Mouse (Mus musculus) ES-Bruce4 (cell line): ENCODE measurements around the gene Tnfsf10.

Experiments used
- CTCF ChIP-seq: IDR thresholded peaks from one replicate; pipeline ENCODE4 v1.8.1; 2011; ENCODE audit warnings: low read depth, low read length
- EP300 ChIP-seq: IDR thresholded peaks from 2 replicates; pipeline ENCODE4 v1.6.1; 2011; ENCODE audit warnings: low read depth, low read length; ENCODE audit not compliant: insufficient read depth
- POLR2A ChIP-seq: IDR thresholded peaks from one replicate; pipeline ENCODE4 v1.8.1; 2011; ENCODE audit warnings: low read length; ENCODE audit not compliant: insufficient read depth

DNA sequence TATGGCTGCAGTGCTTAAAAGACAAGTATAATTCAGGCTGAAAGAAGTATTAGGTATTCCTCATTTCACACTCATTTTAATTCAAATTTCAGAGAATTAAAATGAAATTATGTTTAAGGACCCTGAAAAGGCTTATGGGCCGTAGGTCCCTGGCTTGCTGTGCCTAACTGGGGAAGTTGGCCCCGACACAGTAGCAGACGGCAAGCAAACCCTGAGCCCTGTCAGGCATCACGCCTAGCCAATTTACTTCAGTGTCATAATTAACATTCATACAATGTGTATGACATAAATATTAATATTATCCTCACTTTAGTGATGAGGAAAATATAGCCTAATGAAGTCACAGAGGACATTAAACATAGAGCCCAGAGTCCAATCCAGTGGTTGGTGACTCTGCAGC is 16.4 kb upstream of the Tnfsf10 start:
- TF ChIP-seq CTCF (no peak), POLR2A (no peak), EP300 (no peak)
